Mouse (Mus musculus) kidney, adult 2 months (tissue): ENCODE results near the gene Ccdc62.

Experiments used
- CTCF ChIP-seq: fragments of 200-500 bp; conservative IDR thresholded peaks from 2 replicates; pipeline ENCODE4 v1.5.1; 2011; ENCODE audit warnings: low read depth, mild to moderate bottlenecking, control low read depth, low read length, moderate library complexity, mixed read lengths; ENCODE audit not compliant: insufficient read depth, insufficient read length
- POLR2A ChIP-seq: fragments of 200-500 bp; IDR thresholded peaks from one replicate; pipeline ENCODE4 v1.6.1; 2011; ENCODE audit warnings: low read depth, low read length, control low read depth

- TF ChIP-seq CTCF, result no peak
- no peak for TF ChIP-seq POLR2A
Measured at GRCm38 (mm10) chr5:123987511-123987910, 57.0 kb downstream of the Ccdc62 start.
